In the genomic region with DNA sequence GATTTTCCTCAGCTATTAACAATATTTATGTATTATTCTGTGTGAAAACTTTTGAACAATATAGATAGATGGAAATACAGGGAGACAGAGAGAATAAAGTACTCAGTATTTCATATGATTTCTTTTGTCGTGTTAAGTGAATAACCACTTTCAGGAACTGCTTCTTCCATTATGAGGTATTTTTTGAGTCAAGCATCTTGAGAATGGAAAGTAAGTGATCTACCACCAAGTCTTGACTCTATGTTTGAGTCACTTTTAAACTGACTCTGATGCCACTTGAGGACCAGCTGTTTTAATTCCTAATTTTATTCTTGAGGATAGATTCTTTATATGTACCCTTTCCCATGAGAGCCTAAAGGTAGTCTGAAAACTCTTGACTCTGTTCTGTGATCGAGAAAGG, we compare ENCODE assay signal across 16 mouse cellular contexts.
DNase-seq lines count a peak whose midpoint lies in the region; TF ChIP-seq lines count a peak whose summit lies in the region.
"Had no signal": no experiment of that assay in that cellular context is flagged by ENCODE, and none has a peak within 500 bp of the region (broad histone marks: within the 10 kb centered on the region; RNA-seq: fewer than 3 reads in every experiment).

No protein-coding gene starts in this region.

- no peaks in the 10 kb centered on the region for H3K36me3 ChIP-seq in CH12.LX (replicated peaks in 1 of 2; ENCODE audit: control insufficient read depth in 1 of 2, insufficient read depth in 1 of 2, low read length in 1 of 2)
- H3K36me3 ChIP-seq: G1E had no signal

- H3K4me1 ChIP-seq in CH12.LX (ENCODE audit: control insufficient read depth in 1 of 2, insufficient read depth in 2 of 2), result peaks cover 2 to 17% of the 10 kb centered on the region in 2 experiments; a peak in 3 of 4 replicates

- no peak for TF ChIP-seq CTCF in CH12.LX (conservative IDR thresholded peaks at IDR 0.05 in 1 of 2, IDR thresholded peaks at IDR 0.05 in 1 of 2; ENCODE audit: low read depth in 2 of 2, low read length in 2 of 2)

- H3K4me2 ChIP-seq in CH12.LX (ENCODE audit: insufficient read depth, low read depth, poor library complexity, severe bottlenecking), result no peak overlapping the region

- DNase-seq in CH12.LX (ENCODE audit: extremely low read depth), result peak; percentile 60
- no peak for DNase-seq in kidney, adult 8-10 months
- DNase-seq: adrenal gland, adult 2 months; adrenal gland, adult 8-10 months; adrenal gland, postnatal 10 days; adrenal gland, postnatal 14 days; adrenal gland, postnatal 25 days; adrenal gland, postnatal 36 days; B cell, adult 2 months; cerebellum, adult 11 months; cerebellum, adult 11-12 months; cerebellum, adult 18-20 months; cerebellum, adult 2 months; cerebellum, adult 8-10 months had no signal

- in situ Hi-C loops in CH12.LX (cut with MboI; ENCODE audit: low pct_ligation_motif_present, low pct_unique_long_range_greater_than_20kb, low sequenced_read_pairs), result no loop called here

- dilution Hi-C loops in CH12.LX (cut with MboI; ENCODE audit: extremely low pct_ligation_motif_present, extremely low pct_unique_long_range_greater_than_20kb, low sequenced_read_pairs), result no loop called here

- no peaks in the 10 kb centered on the region for H3K9me3 ChIP-seq in CH12.LX (replicated peaks; ENCODE audit: low read length)

- TF ChIP-seq RAD21 in CH12.LX (IDR thresholded peaks at IDR 0.05; ENCODE audit: low read depth, low read length), result no peak

- no peak overlapping the region for H3K27ac ChIP-seq in CH12.LX (ENCODE audit: insufficient read depth, low read depth)

- peak; percentile 99 for TF ChIP-seq EP300 in CH12.LX (IDR thresholded peaks at IDR 0.05; ENCODE audit: low read length)

- TF ChIP-seq POLR2A in CH12.LX (IDR thresholded peaks at IDR 0.05; ENCODE audit: low read depth, low read length), result no peak

- no peak overlapping the region for H3K9ac ChIP-seq in CH12.LX (ENCODE audit: insufficient read depth, low read depth)

- H3K4me3 ChIP-seq in CH12.LX (replicated peaks in 1 of 3; ENCODE audit: low read depth in 2 of 3, low read length in 2 of 3, poor library complexity in 1 of 3), result no peak overlapping the region

- H3K79me2 ChIP-seq in CH12.LX (replicated peaks; ENCODE audit: control insufficient read depth, extremely low read depth, insufficient read depth, poor library complexity, severe bottlenecking), result no peaks in the 10 kb centered on the region

- no peaks in the 10 kb centered on the region for H3K27me3 ChIP-seq in CH12.LX (replicated peaks)
- H3K27me3 ChIP-seq: Patski had no signal

TF ChIP-seq in CH12.LX, 34 proteins besides CTCF, POLR2A, EP300 and RAD21:
- TF ChIP-seq TBP (conservative IDR thresholded peaks at IDR 0.05; ENCODE audit: low read depth, low read length) (no peak), HCFC1 (IDR thresholded peaks at IDR 0.05; ENCODE audit: low read depth, low read length) (no peak), SIN3A (IDR thresholded peaks at IDR 0.05; ENCODE audit: low read length) (no peak), POLR2AphosphoS2 (IDR thresholded peaks at IDR 0.05; ENCODE audit: low read depth, low read length) (no peak), SMC3 (IDR thresholded peaks at IDR 0.05; ENCODE audit: low read depth, low read length) (no peak), ZNF384 (IDR thresholded peaks at IDR 0.05; ENCODE audit: low read depth, low read length) (0 out of 2 replicates have a peak, but pooled peaks have one; percentile 6), ZC3H11A (IDR thresholded peaks at IDR 0.05; ENCODE audit: low read depth, low read length) (no peak), CHD1 (IDR thresholded peaks at IDR 0.05; ENCODE audit: low read depth, low read length) (no peak), BHLHE40 (IDR thresholded peaks at IDR 0.05; ENCODE audit: low read depth, low read length) (no peak; the same call in 1 of the 2 replicates), MYC (IDR thresholded peaks at IDR 0.05; ENCODE audit: low read depth, low read length) (peak; percentile 51; the same call in 1 of the 2 replicates), ELF1 (IDR thresholded peaks at IDR 0.05; ENCODE audit: low read depth, low read length) (no peak), MXI1 (IDR thresholded peaks at IDR 0.05; ENCODE audit: low read depth, low read length) (no peak), ZKSCAN1 (IDR thresholded peaks at IDR 0.05; ENCODE audit: borderline replicate concordance, low read depth, low read length) (no peak), MAZ (IDR thresholded peaks at IDR 0.05; ENCODE audit: low read depth, low read length) (no peak), NRF1 (IDR thresholded peaks at IDR 0.05; ENCODE audit: low read depth, low read length) (no peak), KAT2A (IDR thresholded peaks at IDR 0.05; ENCODE audit: insufficient replicate concordance, low read length) (no peak), USF1 (IDR thresholded peaks at IDR 0.05; ENCODE audit: low read depth, low read length) (no peak), USF2 (conservative IDR thresholded peaks at IDR 0.05; ENCODE audit: low read depth, low read length) (no peak), ETS1 (conservative IDR thresholded peaks at IDR 0.05; ENCODE audit: low read depth, low read length) (peak; percentile 63; the same call in 1 of the 2 replicates), UBTF (IDR thresholded peaks at IDR 0.05; ENCODE audit: low read depth, low read length) (no peak), PAX5 (IDR thresholded peaks at IDR 0.05; ENCODE audit: low read length) (no peak), ZMIZ1 (IDR thresholded peaks at IDR 0.05; ENCODE audit: low read depth, low read length) (no peak), JUND (conservative IDR thresholded peaks at IDR 0.05; ENCODE audit: low read depth, low read length) (peak; percentile 93), GABPA (IDR thresholded peaks at IDR 0.05; ENCODE audit: insufficient replicate concordance, low read depth, low read length) (no peak), MAX (IDR thresholded peaks at IDR 0.05; ENCODE audit: low read length) (no peak), CHD2 (IDR thresholded peaks at IDR 0.05; ENCODE audit: low read length) (peak; percentile 72; the same call in 1 of the 2 replicates), MEF2A (IDR thresholded peaks at IDR 0.05; ENCODE audit: borderline replicate concordance, low read depth, low read length) (no peak), NELFE (IDR thresholded peaks at IDR 0.05; ENCODE audit: low read depth, low read length) (no peak), E2F4 (IDR thresholded peaks at IDR 0.05; ENCODE audit: insufficient replicate concordance, low read depth, low read length) (no peak), MAFK (IDR thresholded peaks at IDR 0.05; ENCODE audit: insufficient replicate concordance, low read length) (0 out of 2 replicates have a peak, but pooled peaks have one; percentile 62), JUN (IDR thresholded peaks at IDR 0.05; ENCODE audit: insufficient read depth, low read depth, low read length) (peak; percentile 89), TCF12 (IDR thresholded peaks at IDR 0.05; ENCODE audit: low read depth, low read length) (peak; percentile 77; the same call in 1 of the 2 replicates), IRF4 (IDR thresholded peaks at IDR 0.05; ENCODE audit: low read depth, low read length) (peak; percentile 95), RCOR1 (conservative IDR thresholded peaks at IDR 0.05; ENCODE audit: low read depth, low read length) (peak; percentile 89)
